Mouse (Mus musculus) limb, embryonic 12.5 days (tissue): ENCODE results near the gene Fam71a. TPM values are rescaled to one million over a fixed set of nuclear protein-coding genes. Genes with fewer than 3 reads are reported as not detected.
"Not testable (repeated sequence)": the region's sequence is repeated elsewhere in the genome, so short reads cannot be mapped to it uniquely, and the experiment has no call there.

Source experiments
- ATAC-seq: fragments of 200-750 bp; cut with Nextera tagmentation; 2 replicates; pipeline ENCODE4 v1.8.0; 2017; ENCODE audit warnings: low read depth, moderate TSS enrichment; ENCODE audit not compliant: insufficient number of reproducible peaks, insufficient read depth, low FRiP score, low TSS enrichment
- H3K27ac ChIP-seq: fragments of 300-500 bp; sonication (generic); 2 replicates; pipeline ENCODE4 v1.5.1; 2016; ENCODE audit warnings: mild to moderate bottlenecking, moderate library complexity
- H3K27me3 ChIP-seq: fragments of 300-500 bp; sonication (generic); 2 replicates; pipeline ENCODE4 v1.6.1; 2016; ENCODE audit warnings: mild to moderate bottlenecking, moderate library complexity
- H3K36me3 ChIP-seq: fragments of 300-500 bp; sonication (generic); 2 replicates; pipeline ENCODE4 v1.6.1; 2016; ENCODE audit warnings: mild to moderate bottlenecking, moderate library complexity
- H3K4me1 ChIP-seq: fragments of 300-500 bp; sonication (generic); replicated peaks from 2 replicates; pipeline ENCODE4 v1.6.1; 2016
- H3K4me2 ChIP-seq: fragments of 300-500 bp; sonication (generic); 2 replicates; pipeline ENCODE4 v1.6.1; 2016; ENCODE audit warnings: mild to moderate bottlenecking, moderate library complexity
- H3K4me3 ChIP-seq: fragments of 300-500 bp; sonication (generic); replicated peaks from 2 replicates; pipeline ENCODE4 v1.5.1; 2016; ENCODE audit warnings: mild to moderate bottlenecking
- H3K9ac ChIP-seq: fragments of 300-500 bp; sonication (generic); replicated peaks from 2 replicates; pipeline ENCODE4 v1.6.1; 2016; ENCODE audit warnings: mild to moderate bottlenecking, moderate library complexity
- H3K9me3 ChIP-seq: fragments of 300-500 bp; sonication (generic); 2 replicates; pipeline ENCODE4 v1.6.1; 2016; ENCODE audit warnings: mild to moderate bottlenecking, moderate library complexity
- WGBS: fragments of 180-500 bp; shearing (Covaris S2); methylation state at CpG from one replicate; pipeline ENCODE4 v1.1.7; 2016; 5-methylcytosine and 5-hydroxymethylcytosine counted together
- polyA plus RNA-seq: library from polyadenylated mRNA; unstranded; fragments of >200 nt; fragmentation: Nextera tagmentation; extraction: Ambion mirVana; gene quantifications from 2 replicates; pipeline ENCODE4 v1.2.1, GENCODE M21; 2016

Gene Fam71a
- polyA plus RNA-seq, 1 experiment from 2014 or later = not detected

DNA sequence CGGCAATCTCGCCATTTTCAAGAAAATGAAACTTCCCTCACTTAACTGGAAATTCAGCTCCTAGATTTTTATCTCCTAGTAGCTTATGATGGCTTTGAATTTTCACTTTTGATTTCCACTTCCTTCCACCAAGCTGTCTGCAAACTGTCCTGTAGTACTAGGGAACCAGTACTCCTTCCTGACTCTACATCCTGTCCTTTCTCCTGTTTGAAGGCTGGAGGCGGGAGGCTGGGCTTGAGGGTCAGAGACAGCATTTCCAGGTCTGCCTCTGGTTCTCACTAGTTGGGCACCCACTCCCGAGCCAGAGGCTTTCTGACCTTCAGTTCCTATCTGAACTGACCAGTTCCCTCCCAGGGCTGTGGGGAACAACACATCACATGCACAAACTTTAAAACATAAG, 15.8 kb upstream of the Fam71a start:
- H3K9ac ChIP-seq = no peak overlapping the region
- H3K36me3 ChIP-seq = no peaks in the 10 kb centered on the region
- H3K4me2 ChIP-seq = 0 out of 2 replicates have a peak overlapping the region, but pooled peaks have one; percentile 17
- 60% methylated on average over 4 of the region's 4 CpGs for WGBS
- H3K27ac ChIP-seq = no peak overlapping the region
- peaks cover 60% of the 10 kb centered on the region for H3K27me3 ChIP-seq
- no peaks in the 10 kb centered on the region for H3K9me3 ChIP-seq
- no peak for ATAC-seq
- H3K4me1 ChIP-seq = peaks cover 68% of the 10 kb centered on the region
- H3K4me3 ChIP-seq = no peak overlapping the region

DNA sequence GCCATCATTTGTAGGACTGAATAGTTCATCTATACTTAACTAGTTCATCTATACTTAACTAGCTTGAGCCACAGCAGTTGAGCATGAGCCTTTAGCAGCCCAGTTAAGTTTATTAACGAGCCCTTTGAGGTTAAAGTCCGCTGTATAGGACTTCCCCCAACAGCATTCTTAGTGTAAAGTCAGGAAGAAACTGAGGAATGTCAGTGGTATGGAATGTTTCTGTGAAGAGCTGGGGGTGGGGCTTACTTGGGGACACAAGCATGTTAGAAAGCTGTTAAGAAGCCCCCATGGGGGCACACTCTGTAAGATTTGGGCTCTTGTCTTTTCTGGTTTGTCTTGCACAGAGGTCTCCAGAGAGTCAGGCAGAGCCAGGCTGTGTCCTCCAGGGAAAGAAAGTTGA, 15.2 kb upstream of the Fam71a start:
- Histone ChIP-seq H3K36me3 (no peaks in the 10 kb centered on the region), H3K4me1 (peaks cover 63% of the 10 kb centered on the region), H3K27ac (no peak overlapping the region), H3K9me3 (no peaks in the 10 kb centered on the region), H3K4me2 (0 out of 2 replicates have a peak overlapping the region, but pooled peaks have one; percentile 17), H3K4me3 (no peak overlapping the region), H3K27me3 (peaks cover 55% of the 10 kb centered on the region), H3K9ac (no peak overlapping the region)
- WGBS = 13% methylated on average over 2 of the region's 2 CpGs
- ATAC-seq = no peak

GRCm38 (mm10) chr1:191178511-191179188, 14.0 kb upstream of the Fam71a start:
- WGBS = 32% methylated on average over 15 of the region's 15 CpGs
- Histone ChIP-seq H3K4me2 (peak overlapping the region; percentile 23), H3K9me3 (no peaks in the 10 kb centered on the region), H3K4me3 (no peak overlapping the region), H3K9ac (no peak overlapping the region), H3K4me1 (peaks cover 52% of the 10 kb centered on the region), H3K27ac (peak overlapping the region; percentile 69), H3K27me3 (peaks cover 43% of the 10 kb centered on the region), H3K36me3 (no peaks in the 10 kb centered on the region)
- ATAC-seq = no peak

DNA sequence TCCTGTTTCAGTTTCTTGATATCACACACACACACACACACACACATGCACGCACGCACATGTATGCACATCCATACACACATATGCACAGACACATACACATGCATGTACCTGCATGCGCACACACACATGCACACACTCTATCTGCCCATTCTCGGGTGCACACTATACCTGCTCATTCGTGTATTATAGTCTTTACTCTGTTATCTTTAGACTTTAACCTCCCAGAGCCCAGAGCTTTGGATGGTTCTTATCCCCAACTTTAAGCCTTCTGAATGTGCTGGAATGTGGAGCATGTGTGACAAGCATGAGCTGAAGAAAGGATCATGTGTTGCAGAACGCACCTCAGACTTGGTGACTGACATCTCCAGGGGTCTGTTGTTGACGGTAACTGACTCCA, 12.3 kb upstream of the Fam71a start:
- no peaks in the 10 kb centered on the region for H3K36me3 ChIP-seq
- WGBS = 74% methylated on average over 7 of the region's 7 CpGs
- H3K4me2 ChIP-seq = no peak overlapping the region
- no peak overlapping the region for H3K9ac ChIP-seq
- no peak for ATAC-seq
- H3K27ac ChIP-seq = no peak overlapping the region
- no peaks in the 10 kb centered on the region for H3K9me3 ChIP-seq
- H3K4me1 ChIP-seq = peaks cover 45% of the 10 kb centered on the region
- peaks cover 33% of the 10 kb centered on the region for H3K27me3 ChIP-seq
- no peak overlapping the region for H3K4me3 ChIP-seq

GRCm38 (mm10) chr1:191172487-191172886, 7.9 kb upstream of the Fam71a start:
- H3K9ac ChIP-seq = no peak overlapping the region
- no peak overlapping the region for H3K27ac ChIP-seq
- no peak overlapping the region for H3K4me2 ChIP-seq
- 23% methylated on average over 6 of the region's 6 CpGs for WGBS
- H3K4me1 ChIP-seq = peaks cover 8% of the 10 kb centered on the region
- no peaks in the 10 kb centered on the region for H3K36me3 ChIP-seq
- H3K9me3 ChIP-seq = no peaks in the 10 kb centered on the region
- ATAC-seq = no peak
- no peak overlapping the region for H3K4me3 ChIP-seq
- peaks cover 14% of the 10 kb centered on the region; the same call in 1 of the 2 replicates for H3K27me3 ChIP-seq

DNA sequence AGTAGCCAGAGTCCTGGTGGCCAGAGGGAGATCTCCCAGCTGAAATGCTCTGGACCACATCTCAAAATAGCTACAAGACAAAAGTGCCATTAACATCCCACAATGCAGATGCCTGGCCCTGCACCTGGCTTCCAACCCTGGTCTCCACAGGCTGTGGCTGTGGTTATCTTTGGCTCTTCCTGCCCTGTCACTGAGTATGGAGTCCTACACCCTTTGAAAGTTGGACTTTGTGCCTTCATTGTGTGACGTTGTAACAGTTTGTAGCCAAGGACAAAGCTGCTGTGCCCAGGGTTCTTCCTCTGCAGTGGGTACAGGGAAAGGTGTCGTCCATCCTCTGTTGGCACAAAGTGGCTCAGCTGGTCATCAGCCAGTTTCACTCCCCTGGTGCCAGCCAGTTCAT, 5.8 kb upstream of the Fam71a start:
- Histone ChIP-seq H3K4me3 (no peak overlapping the region), H3K27ac (no peak overlapping the region), H3K9ac (no peak overlapping the region), H3K36me3 (no peaks in the 10 kb centered on the region), H3K4me1 (no peaks in the 10 kb centered on the region), H3K27me3 (0 out of 2 replicates have a peak, but pooled peaks cover 1% of the 10 kb centered on the region), H3K4me2 (no peak overlapping the region), H3K9me3 (no peaks in the 10 kb centered on the region)
- no peak for ATAC-seq
- WGBS = 88% methylated on average over 2 of the region's 2 CpGs

DNA sequence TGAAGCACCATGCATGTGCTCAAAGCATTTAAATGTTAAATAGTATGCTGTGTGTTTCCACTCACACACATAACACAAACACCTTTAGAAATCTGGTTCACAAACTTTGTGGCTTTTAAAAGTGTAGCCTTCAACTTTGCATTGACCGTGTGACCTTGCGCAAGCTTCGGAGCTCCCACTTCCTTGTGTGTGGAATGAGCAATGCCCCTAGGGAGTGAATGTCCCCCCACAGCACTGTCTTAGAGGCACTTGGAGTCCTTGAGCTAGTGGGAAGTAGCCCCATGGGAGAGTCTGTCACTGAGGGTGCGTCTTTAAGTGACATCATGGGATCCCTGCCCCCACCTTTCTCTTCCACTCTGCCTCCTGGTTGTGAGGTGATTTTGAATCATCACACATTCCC, 1.6 kb upstream of the Fam71a start:
- Histone ChIP-seq H3K4me2 (no peak overlapping the region), H3K4me1 (no peaks in the 10 kb centered on the region), H3K9ac (no peak overlapping the region), H3K4me3 (no peak overlapping the region), H3K27me3 (no peaks in the 10 kb centered on the region), H3K27ac (no peak overlapping the region), H3K9me3 (no peaks in the 10 kb centered on the region), H3K36me3 (no peaks in the 10 kb centered on the region)
- 80% methylated on average over 4 of the region's 4 CpGs for WGBS
- no peak for ATAC-seq

DNA sequence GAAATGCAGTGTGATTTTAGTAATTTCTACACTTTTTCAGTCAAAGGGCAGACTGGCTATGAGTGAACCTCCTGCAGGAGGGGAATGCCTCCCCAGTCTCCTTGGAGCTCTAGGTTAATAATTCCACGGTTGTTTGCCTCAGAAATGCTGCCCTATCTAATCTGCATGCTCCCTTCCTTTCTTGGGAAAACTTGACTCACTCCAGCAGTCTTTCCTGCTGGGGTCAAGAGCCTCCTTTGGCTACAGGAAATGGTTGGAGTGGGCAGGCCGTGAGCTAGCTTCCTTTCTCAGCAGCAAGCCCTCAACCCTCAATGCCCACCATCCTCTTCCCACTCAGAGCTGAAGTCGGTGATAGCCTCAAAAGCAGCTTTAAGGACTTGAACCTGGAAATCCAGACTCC, 10.3 kb downstream of the Fam71a start:
- H3K4me3 ChIP-seq = no peak overlapping the region
- WGBS = 31% methylated on average over 3 of the region's 3 CpGs
- ATAC-seq = no peak

DNA sequence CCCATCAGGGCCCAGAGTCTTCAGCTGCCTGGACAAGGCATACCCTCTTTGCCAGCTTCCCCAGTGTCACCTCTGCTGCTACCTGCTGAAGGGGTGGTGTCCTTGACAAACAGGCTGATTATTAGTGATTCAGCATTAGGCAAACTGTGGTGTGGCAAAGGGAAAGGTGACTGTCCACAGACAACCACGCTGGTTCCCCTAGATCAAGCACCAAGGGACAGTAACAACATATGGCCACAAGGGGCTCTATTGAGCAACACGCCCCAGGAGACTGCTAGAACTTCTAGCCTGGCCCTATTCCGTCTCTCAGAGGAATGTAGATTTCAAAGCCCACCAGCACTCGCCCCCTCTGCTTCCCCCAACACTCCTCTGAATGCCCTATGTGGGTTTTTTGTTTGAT, 11.6 kb downstream of the Fam71a start:
- ATAC-seq = no peak
- no peak overlapping the region for H3K9ac ChIP-seq
- H3K4me2 ChIP-seq = no peak overlapping the region
- H3K27ac ChIP-seq = no peak overlapping the region
- H3K9me3 ChIP-seq = peaks cover 17% of the 10 kb centered on the region
- 15% methylated on average over 4 of the region's 4 CpGs for WGBS
- H3K27me3 ChIP-seq = no peaks in the 10 kb centered on the region
- no peaks in the 10 kb centered on the region for H3K4me1 ChIP-seq
- H3K36me3 ChIP-seq = no peaks in the 10 kb centered on the region
- no peak overlapping the region for H3K4me3 ChIP-seq

More for the DNA sequence above, 10.3 kb downstream of the Fam71a start:
- Histone ChIP-seq H3K9ac (no peak overlapping the region), H3K27ac (no peak overlapping the region), H3K4me2 (no peak overlapping the region), H3K4me1 (no peaks in the 10 kb centered on the region), H3K9me3 (peaks cover 19% of the 10 kb centered on the region), H3K36me3 (no peaks in the 10 kb centered on the region), H3K27me3 (no peaks in the 10 kb centered on the region)

DNA sequence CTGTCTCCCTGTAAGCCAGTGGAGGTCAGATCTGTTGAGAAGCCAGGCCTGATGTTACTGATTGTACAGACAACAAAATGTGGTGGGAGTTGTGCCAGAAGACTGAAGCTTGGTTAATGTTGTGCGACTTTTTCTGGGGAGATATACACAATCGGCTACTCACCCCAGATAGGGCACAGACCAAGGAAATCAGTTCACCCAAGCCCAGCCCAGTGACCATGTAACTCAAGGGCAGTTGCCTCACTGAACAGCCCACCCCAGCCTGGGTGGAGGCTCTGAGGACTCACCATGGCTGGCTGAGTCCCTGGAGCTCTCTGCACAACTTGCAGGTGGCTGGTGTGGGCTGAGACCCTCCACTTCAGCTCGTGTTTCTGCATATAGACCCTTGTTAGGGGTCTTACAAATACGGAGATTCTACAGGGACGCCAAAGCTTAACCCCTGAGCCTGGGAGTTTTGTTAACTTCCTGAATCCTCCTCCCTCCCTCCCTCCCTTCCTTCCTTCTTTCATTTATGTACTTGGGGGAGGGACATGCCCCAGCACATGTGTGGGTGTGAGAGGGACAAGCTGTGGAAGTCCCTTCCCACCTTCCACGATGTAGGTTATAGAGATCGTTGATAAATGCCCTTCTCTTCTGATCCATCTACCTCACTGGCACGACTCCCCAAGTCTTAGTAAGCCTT, 13.6 kb downstream of the Fam71a start:
- no peak for ATAC-seq
- Histone ChIP-seq H3K9ac (no peak overlapping the region), H3K4me2 (no peak overlapping the region), H3K27me3 (no peaks in the 10 kb centered on the region), H3K4me1 (no peaks in the 10 kb centered on the region), H3K36me3 (no peaks in the 10 kb centered on the region), H3K27ac (no peak overlapping the region), H3K9me3 (peaks cover under 1% of the 10 kb centered on the region; the same call in 1 of the 2 replicates), H3K4me3 (no peak overlapping the region)
- WGBS = 78% methylated on average over 8 of the region's 8 CpGs

- 87% methylated on average over 5 of the region's 5 CpGs for WGBS
- H3K4me3 ChIP-seq, H3K27ac ChIP-seq, H3K27me3 ChIP-seq, H3K4me1 ChIP-seq, ATAC-seq, H3K4me2 ChIP-seq, H3K9ac ChIP-seq, H3K36me3 ChIP-seq, H3K9me3 ChIP-seq: not testable (repeated sequence)
Observed at GRCm38 (mm10) chr1:191149489-191149888, 15.1 kb downstream of the Fam71a start.
